Mouse (Mus musculus) Muller cell, postnatal 12 days (primary cell): ENCODE measurements at regions not wholly inside any gene's neighbourhood (a gene's known extent, or its start where the extent isn't known, plus 50 kb on each side); places are given as distances from the start of the nearest gene placed in this dataset.

Source experiments
- DNase-seq: peaks from one replicate; pipeline ENCODE4 v3.0.0-alpha.2; 2015; ENCODE audit errors: inconsistent ontology term

- DNase-seq = peak; percentile 73
These were observed 768.1 kb upstream of the Auts2 start for GRCm38 (mm10) chr5:133310979-133311890.

- peak; percentile 50 for DNase-seq
These were observed 724.7 kb upstream of the Auts2 start for GRCm38 (mm10) chr5:133267887-133268286.

GRCm38 (mm10) chr5:133267356-133267755 is 724.2 kb upstream of the Auts2 start:
- DNase-seq = peak; percentile 73

- peak; percentile 43 for DNase-seq
These were observed 721.8 kb upstream of the Auts2 start for GRCm38 (mm10) chr5:133264976-133265375.

GRCm38 (mm10) chr5:133218801-133219200 is 675.7 kb upstream of the Auts2 start:
- no peak for DNase-seq

- peak; percentile 14 for DNase-seq
These were observed 655.4 kb upstream of the Auts2 start for GRCm38 (mm10) chr5:133198546-133198945.

- DNase-seq = no peak
These were observed 646.8 kb upstream of the Auts2 start for GRCm38 (mm10) chr5:133189798-133190571.

GRCm38 (mm10) chr5:133175636-133176035 is 632.5 kb upstream of the Auts2 start:
- DNase-seq = no peak

GRCm38 (mm10) chr5:133173155-133173723 is 630.1 kb upstream of the Auts2 start:
- peak; percentile 85 for DNase-seq

GRCm38 (mm10) chr5:133172686-133173085 is 629.5 kb upstream of the Auts2 start:
- no peak for DNase-seq

GRCm38 (mm10) chr5:133171266-133171665 is 628.1 kb upstream of the Auts2 start:
- peak; percentile 83 for DNase-seq

- no peak for DNase-seq
These were observed 624.4 kb upstream of the Auts2 start for GRCm38 (mm10) chr5:133167576-133167975.

GRCm38 (mm10) chr5:133167001-133167461 is 623.9 kb upstream of the Auts2 start:
- no peak for DNase-seq

GRCm38 (mm10) chr5:133156115-133156857 is 613.1 kb upstream of the Auts2 start:
- peak; percentile 47 for DNase-seq

- no peak for DNase-seq
These were observed 602.9 kb upstream of the Auts2 start for GRCm38 (mm10) chr5:133145996-133146395.

GRCm38 (mm10) chr5:133143679-133144078 is 600.5 kb upstream of the Auts2 start:
- DNase-seq = no peak

GRCm38 (mm10) chr5:133142401-133143115 is 599.4 kb upstream of the Auts2 start:
- DNase-seq = no peak

- DNase-seq = no peak
These were observed 587.9 kb upstream of the Auts2 start for GRCm38 (mm10) chr5:133131042-133131441.

GRCm38 (mm10) chr5:133130316-133130715 is 587.2 kb upstream of the Auts2 start:
- DNase-seq = no peak

GRCm38 (mm10) chr5:133124223-133124622 is 581.1 kb upstream of the Auts2 start:
- DNase-seq = no peak

GRCm38 (mm10) chr5:133113946-133114345 is 570.8 kb upstream of the Auts2 start:
- DNase-seq = no peak
